ENCODE assay signal across 16 mouse cellular contexts in genomic region chr2:112762006-112762405, GRCm38 (mm10).
"Had no signal": no experiment of that assay in that cellular context is flagged by ENCODE, and none has a peak within 500 bp of the region (broad histone marks: within the 10 kb centered on the region; RNA-seq: fewer than 3 reads in every experiment).

No protein-coding gene starts in this region.

- H3K27me3 ChIP-seq: midbrain, embryonic 12.5 days; neural tube, embryonic 13.5 days; neural tube, embryonic 15.5 days had no signal

- H3K36me3 ChIP-seq: midbrain, embryonic 10.5 days; midbrain, embryonic 12.5 days; neural tube, embryonic 13.5 days; neural tube, embryonic 15.5 days had no signal

- DNase-seq: lung, embryonic 14.5 days; lung, postnatal 10 days; lung, postnatal 4 days; midbrain, embryonic 14.5 days; right cerebral cortex, adult 18-20 months; right cerebral cortex, postnatal 25 days; right cerebral cortex, postnatal 4 days; spleen, adult 18-20 months; thymus, adult 18-20 months; thymus, postnatal 14 days; thymus, postnatal 36 days had no signal

- H3K9ac ChIP-seq: lung, embryonic 14.5 days; midbrain, embryonic 12.5 days; neural tube, embryonic 13.5 days; neural tube, embryonic 15.5 days had no signal

- H3K9me3 ChIP-seq: midbrain, embryonic 10.5 days; midbrain, embryonic 12.5 days; neural tube, embryonic 13.5 days; neural tube, embryonic 15.5 days had no signal

- H3K27ac ChIP-seq: midbrain, embryonic 10.5 days; midbrain, embryonic 12.5 days; neural tube, embryonic 13.5 days; neural tube, embryonic 15.5 days had no signal

- H3K4me3 ChIP-seq: midbrain, embryonic 10.5 days; midbrain, embryonic 12.5 days; myocyte; neural tube, embryonic 13.5 days; neural tube, embryonic 15.5 days had no signal

- H3K4me2 ChIP-seq: lung, embryonic 14.5 days; midbrain, embryonic 12.5 days; neural tube, embryonic 13.5 days; neural tube, embryonic 15.5 days had no signal

- H3K4me1 ChIP-seq: midbrain, embryonic 12.5 days; neural tube, embryonic 13.5 days; neural tube, embryonic 15.5 days had no signal
